Mouse (Mus musculus) bone marrow, adult 2 months (tissue): ENCODE measurements around the gene Rxrb.

Experiments
- CTCF ChIP-seq: fragments of 200-500 bp; IDR thresholded peaks from 2 replicates; pipeline ENCODE4 v1.5.1; 2011; ENCODE audit warnings: low read length, control low read depth; ENCODE audit not compliant: control insufficient read depth, insufficient read depth
- POLR2A ChIP-seq: fragments of 200-500 bp; IDR thresholded peaks from 2 replicates; pipeline ENCODE4 v1.6.1; 2011; ENCODE audit warnings: low read depth, mild to moderate bottlenecking, control low read depth, low read length, borderline replicate concordance; ENCODE audit not compliant: control insufficient read depth

GRCm38 (mm10) chr17:34021539-34022413 lies 9.8 kb upstream of the Rxrb start:
- TF ChIP-seq CTCF = no peak
- TF ChIP-seq POLR2A = no peak
